Mouse (Mus musculus): ENCODE measurements around the gene Iscu.
A peak's percentile ranks its signal among the peaks of the same experiment; 100 is the strongest.
"Not testable (repeated sequence)": the region's sequence is repeated elsewhere in the genome, so short reads cannot be mapped to it uniquely, and the experiment has no call there.

Iscu gene

DNA sequence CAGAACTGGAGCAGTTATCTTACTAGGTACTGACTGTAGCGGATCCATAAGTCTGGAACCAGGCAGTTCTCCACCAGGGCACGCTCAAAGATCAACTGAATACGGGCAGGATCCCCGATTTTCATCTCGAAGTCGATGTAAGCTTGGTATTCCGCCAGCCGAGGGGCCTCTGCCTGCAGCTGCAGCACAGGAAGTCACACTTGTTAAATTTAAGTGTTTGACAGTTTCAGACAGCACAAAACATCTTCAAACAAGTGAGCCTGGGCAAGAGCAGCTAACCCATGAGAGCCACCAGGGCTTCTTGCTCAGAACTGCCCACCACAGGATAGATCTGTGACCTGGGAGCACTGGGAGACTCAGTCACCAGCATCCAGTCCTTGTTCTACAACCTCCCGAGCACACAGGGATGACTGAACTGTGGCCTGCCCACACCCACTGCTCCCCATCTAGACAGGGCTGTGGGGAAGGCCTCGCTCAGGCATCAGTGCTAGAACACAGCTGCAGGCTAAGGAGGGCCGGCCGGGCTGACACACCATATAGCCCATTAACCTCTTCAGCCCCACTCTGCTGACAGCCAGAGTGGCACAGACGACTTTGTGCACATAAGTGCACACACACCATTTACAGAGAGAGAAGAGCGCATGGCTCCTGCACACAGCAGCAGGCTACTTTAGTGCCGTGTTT is 17.1 kb upstream of the Iscu start:
- no peak for DNase-seq (ENCODE audit: low spot score)

DNA sequence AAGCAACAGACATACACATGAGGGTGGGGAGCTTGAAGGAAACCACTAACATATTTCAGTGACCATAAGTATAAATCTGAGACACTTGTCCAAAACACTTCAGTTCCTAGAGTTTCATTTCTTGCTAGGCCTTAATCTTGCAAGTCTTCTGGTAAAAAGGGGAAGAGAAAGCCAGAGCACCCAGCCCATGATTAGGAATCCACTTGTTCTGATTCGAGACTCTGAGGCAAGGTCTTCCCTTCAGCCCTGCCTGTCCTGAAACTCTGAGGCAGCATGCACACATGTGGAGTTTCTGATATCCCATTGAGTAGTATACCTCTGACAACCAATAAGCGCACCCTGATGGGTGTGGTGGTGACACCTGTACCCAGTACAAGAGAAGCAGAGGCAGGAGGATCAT is 11.0 kb upstream of the Iscu start:
- no peak for DNase-seq (ENCODE audit: low spot score)

DNA sequence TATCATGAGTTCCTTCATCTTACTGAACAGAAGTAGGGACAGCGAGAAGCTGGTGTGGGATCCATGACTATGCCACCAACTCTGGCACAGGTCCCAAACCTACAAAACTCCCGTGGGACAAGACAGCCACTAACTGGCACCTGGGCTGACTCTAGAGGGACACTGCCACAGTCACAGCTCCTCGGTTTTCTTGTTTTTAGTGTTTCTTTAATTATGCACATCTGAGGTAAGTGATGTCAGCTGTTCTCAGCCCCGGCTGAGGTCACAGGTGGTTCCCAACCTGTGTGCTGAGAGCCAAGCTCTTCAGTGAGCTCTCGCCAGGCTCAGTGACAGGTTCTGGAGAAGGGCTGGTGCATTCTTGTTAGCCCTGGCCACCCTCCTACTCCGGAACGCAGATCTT is 8.1 kb upstream of the Iscu start:
- DNase-seq (ENCODE audit: low spot score) = no peak

DNA sequence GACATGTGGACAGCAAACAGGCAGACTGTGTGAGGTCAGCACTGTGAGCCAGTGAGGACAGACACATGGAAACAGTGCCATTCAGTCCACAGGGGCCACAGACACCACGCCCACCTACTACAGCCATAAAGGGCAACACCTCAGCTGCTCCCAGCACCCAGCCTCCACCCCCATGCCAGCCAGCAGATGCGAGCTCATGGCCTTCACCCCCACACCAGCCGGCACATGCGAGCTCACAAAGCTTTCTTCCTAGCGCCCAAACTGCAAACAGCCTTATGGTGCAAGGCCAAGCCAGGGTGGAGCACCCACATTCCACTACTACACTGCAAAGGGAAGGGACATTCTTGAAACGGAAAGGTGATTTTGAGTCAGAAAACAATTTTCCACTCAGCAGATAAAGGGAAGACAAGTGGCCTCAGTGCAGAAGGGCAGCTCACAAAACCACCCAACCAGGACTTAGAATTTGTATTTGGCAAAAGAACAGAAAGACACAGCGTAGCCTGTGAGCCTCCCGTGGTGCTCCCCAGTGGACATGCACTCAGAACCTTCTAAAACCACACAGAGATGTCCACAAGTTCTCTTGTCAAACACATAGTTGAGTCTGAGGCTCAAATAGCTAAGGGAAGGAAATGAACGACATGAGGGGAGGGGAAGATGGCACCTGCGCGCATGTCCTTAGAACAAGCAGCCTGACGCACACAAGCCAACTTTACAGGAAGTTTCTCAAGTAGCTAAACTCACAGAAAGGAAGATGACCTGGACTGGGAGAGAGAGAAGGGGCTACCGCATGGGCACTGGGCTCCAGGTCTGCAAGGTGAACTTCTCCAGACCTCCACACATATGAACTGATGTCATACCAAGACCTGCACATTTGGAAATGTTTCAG is 6.7 kb upstream of the Iscu start:
- no peak for DNase-seq (ENCODE audit: low spot score)

DNA sequence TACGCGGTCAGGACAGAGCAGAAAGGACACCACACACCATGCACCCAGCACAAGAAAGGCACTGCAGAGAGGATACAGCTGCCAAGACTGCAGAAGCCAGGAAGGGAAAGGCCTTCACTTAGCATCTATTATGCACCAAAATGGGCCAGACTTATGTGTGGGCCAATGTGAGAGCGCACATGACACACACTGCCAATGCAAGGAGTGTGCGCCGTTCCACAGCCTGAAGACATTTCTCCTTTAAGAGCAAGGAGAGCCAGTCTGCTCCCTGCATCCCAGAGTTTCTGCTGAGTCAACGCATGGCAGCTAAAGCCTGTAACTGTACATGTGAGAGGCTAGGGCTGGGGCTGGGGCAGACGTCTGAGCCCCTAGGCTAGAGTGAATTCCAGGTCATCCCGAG is 3.7 kb upstream of the Iscu start:
- no peak for DNase-seq (ENCODE audit: low spot score)

DNA sequence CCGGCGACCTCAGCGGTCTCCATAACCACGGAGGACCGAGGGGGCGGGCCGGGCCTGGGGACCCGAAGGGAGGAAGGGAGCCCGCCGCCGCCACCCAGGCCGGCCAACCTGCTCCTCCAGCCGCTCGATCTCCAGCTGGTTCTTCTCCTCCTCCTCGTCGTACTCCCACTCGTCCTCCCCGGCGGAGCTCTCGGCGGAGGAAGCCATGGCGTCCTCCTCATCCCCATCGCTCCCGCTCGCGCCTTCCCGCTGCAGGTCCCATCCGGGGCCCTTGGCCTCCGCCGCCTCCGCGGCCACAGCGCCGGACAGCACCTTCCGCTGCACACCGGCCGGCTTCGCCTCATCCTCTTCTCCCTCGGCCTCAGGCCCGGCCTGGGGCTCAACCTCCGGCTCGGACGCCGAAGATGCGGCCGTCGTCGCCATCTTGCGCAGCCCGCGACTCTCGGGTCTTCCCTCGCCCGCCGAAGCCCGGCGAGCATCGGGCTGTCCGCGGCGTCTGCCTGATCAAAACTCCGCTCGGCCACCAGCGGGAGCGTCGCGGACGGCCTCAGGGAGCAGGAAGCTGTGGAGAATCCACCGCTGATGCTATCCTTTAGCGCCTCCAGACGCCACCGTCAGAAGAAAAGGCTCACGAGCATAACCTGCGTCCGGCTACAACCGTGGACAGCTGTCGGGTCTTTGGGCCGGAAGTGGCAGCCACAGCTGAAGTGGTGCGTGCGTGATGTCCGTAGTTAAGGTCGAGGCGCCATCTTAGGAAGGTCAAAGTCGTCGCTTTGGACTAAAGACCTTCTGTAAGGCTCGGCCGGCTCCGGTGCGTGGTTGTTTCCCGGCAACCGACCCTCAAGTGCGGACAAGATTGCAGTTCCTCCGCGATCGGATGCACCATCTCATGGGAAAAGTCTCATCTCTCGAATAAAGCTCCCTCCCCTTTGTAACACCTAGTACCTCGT is 1.1 kb upstream of the Iscu start:
- DNase-seq (ENCODE audit: low spot score) = peak; percentile 86

DNA sequence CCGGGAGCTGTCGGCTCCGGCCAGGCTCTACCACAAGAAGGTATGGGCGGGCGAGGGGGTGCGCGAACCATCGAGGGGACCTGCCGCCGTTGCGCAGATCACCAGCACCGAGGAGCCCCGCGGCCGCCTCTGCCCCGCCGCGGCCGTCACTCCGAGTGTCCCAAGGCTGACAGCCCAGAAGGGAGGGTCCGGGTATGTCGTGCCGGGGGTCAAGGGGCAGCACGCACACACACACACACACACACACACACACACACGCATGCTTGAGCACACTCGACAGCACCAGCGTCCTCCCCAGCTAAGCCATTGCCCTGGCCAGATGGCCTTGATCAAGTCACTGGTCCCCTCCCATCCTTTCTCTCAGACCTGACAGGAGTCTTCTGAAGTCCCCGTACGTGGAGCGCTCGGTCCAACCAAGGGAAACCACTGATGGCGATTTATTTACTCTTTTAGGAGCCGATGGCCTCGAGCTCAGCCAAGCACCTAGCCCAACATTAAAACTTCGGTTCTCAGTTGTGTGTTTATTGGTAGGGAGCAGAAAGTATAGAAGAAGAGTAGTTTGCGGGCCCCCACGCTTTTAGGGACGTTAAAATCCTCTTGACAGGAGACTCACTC is 464 bp downstream of the Iscu start:
- peak; percentile 37 for DNase-seq (ENCODE audit: low spot score)

DNA sequence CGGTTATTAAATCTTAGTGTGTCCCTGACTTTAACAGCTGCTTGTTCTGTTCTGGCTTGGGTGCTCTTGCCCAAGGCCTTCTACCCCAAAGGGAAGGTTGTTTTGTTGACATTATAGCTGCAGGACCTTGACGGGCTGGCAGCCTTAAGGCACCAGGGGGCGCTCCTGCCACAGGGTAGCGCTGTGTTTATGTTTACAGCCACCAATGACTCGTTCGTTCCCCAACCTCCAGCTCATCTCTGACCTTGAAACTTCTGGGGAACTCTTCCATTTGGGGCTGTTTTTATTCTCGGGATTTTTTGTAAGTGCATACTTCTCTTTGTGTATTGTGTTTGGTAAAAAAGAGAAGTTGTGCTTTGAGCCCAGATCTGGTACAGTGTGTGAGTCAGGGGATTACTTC is 1.1 kb downstream of the Iscu start:
- DNase-seq (ENCODE audit: low spot score) = peak; percentile 89

DNA sequence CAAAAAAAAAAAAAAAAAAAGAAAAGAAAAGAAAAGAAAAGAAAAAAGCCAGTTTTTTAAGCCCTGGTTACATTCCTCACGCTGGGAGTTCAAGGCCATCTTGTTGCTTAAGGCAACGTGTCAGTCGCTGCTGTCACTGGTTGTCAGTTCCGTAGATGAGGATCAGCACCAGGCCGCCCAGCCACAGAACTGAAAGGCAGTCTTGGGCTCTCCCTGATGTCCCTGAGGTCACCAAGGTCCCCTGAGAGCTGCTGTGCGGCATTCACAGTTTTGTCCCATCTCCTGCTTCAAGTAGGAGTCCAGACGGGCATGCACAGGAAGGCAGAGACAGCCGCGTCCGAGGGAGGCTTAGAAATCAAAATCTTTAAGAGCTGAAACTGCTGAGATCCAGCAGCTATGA is 3.0 kb downstream of the Iscu start:
- DNase-seq (ENCODE audit: low spot score) = no peak

DNA sequence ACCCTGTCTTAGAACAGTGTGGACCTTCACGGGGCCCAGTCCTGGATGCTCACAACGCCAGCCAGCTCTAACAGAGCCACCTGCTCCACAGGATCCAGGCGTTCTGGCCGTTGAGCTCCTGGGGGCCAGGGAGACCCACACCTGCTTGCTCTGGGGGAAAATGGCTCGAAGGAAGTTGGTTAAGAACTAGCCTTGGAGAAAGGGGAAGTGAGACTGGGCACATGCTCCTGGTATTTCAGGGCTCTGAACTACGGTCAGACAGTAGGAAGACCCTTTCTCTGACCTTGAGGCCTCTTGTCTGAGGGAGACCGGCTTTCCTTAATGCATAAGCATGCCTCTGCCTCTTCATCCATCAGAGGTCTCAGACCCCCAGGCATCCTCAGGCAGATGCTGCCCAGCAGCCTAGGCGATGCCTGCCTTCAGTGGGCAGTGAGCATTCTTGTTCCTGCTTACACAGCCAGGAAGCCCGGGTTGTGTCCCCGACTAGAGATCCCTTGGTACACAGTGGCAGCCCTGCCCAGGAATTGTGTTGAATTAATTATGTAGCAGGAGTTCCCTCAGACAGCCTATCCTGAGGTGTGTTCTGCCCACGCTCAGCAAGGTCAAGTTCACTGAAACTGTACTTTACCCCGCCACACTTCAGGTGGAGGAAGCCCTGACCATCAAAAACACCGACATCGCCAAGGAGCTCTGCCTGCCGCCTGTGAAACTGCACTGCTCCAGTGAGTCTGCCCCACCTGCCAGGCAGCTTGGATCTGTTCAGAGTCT is 3.8 kb downstream of the Iscu start:
- DNase-seq (ENCODE audit: low spot score) = no peak

DNA sequence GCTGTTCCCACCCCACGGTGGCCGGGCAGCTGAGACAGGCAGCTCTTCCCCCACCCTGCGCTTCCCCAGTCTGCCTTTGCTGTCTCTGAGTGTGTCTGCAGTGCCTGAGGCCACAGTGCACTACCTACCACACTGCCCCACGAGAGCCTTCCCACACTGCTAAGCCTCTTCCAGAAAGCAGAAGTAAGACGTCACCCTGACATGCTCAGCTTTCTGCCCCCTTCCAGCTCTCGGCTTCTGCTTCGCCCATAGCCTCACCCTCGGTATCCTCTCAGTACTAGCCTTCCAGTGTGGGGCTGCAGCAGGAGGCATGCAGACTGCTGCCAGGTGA is 4.3 kb downstream of the Iscu start:
- peak; percentile 16 for DNase-seq (ENCODE audit: low spot score)

DNA sequence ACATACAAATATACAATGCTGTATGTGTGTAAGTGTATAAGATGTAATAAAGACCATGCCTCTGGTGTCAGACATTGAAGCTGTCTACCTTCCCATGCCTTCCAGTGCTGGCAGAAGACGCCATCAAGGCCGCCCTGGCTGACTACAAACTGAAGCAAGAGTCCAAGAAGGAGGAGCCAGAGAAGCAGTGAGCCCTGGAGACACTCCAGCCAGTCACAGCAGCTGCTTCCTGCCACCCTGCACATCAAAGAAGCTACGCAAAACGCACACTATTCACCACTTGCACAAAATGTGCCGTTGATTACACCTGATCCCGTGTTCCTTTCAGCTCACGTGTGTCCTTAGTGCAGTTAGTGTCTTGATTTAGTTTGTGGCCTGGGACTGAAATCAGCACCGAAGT is 5.2 kb downstream of the Iscu start:
- DNase-seq (ENCODE audit: low spot score) = not testable (repeated sequence)

DNA sequence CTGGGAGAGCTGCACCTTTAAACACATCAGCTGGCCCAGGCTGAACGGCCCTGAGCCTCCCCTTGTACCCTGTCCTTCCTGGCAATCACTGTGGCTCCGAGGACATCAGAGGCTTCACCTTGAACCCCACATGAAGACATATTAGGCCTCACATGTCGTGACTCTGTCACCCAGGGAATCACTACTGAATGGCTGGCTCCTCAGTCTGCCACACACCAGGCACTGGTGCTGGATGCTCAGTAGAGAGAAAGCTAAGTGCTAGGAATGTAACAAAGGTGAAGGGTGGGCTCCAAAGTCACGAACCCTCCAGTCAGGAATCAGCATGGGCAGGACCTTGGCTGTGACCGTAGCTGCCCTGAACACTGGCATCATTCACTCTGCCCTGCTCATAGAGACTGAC is 7.0 kb downstream of the Iscu start:
- no peak for DNase-seq (ENCODE audit: low spot score)

DNA sequence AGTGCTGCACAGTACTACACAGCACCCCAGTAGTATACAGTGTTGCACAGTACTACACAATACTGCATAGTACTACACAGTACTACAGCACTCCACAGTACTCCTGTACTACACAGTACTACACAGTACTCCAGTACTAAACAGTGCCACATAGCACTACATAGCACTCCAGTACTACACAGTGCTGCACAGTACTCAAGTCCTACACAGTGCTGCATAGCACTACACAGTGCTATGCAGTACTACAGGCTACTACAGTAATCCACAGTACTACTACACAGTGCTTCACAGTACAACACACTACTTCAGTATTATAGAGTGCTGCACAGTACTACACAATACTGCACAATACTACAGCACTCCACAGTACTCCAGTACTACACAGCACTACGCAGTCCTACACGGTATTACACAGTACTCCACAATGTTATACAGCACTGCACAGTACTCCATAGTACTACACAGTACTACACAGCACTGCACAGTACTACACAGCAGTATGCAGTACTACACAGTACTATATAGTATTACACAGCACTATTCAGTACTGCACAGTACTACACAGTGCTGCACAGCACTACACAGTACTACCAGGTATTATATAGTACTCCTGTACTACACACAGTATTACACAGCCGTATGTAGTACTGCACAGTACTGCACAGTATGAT is 7.7 kb downstream of the Iscu start:
- DNase-seq (ENCODE audit: low spot score) = no peak

DNA sequence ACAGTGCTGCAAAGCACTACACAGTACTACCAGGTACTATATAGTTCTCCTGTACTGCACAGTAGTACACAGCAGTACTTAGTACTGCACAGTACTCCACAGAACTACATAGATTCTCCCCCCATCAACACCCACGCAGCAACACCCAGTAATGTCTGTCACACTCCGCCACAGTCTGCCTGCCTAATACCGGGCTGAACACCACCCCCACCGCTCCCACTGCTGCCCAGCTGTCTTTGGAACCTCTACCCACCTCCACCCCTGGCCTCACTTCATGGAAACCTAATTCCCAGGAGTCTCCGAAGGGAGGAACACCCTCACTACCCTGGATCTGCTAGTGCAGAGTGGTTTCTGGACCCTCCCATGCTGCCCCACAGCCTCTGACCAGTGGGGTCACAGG is 8.2 kb downstream of the Iscu start:
- DNase-seq (ENCODE audit: low spot score) = no peak

DNA sequence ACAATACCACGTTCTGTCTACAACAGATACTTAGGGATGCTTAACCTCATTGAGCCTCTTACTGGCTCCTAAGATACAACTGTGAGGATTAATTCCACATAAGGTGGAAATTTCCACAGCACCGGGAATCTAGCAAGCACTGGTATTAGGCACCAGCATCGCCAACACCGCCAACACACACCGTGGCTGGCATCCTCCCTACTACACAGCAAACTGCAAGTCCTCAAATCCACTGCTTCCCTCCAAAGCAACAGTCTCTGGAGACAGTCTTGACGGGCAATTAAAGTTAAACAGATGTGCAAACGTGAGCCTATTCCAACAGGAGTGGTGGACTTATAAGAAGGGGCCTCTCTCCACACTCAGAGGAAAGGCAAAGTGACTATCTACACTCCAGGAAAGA is 8.7 kb downstream of the Iscu start:
- no peak for DNase-seq (ENCODE audit: low spot score)

DNA sequence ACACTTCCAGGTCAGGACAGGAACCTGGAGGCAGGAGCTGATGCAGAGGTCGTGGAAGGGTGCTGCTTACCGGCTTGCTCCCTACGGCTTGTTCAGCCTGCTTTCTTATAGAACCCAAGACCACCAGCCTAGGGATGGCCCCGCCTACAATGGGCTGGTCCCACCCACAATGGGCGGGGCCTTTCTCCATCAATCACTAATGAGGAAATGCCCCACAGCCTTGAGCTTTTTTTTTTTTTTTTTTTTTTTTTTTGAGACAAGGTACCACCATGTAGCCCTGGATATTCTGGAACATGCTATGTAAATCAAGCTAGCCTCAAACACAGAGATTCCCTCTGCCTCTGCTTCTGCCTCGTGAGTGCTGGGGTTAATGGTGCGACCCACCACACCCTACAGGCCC is 9.3 kb downstream of the Iscu start:
- no peak for DNase-seq (ENCODE audit: low spot score)

DNA sequence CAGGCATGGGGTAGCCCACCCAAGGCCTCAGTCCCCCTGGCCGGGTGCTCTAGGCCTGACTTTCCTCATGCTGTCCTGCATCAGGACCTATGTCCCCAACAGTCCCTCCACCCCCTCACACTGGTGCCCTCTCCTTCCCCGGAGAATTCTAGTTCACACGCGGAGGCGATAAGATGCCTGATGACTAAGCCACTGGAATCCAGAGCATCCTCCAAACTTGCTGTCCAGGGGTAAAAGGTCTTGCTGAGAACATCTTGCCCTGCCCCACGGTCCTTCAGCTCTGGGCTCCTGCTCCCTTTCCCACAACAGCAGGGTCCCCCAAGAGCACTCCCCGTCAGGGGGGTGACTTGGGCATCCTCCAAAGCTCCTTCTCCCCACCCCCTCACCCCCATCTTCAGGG is 10.1 kb downstream of the Iscu start:
- DNase-seq (ENCODE audit: low spot score) = no peak

DNA sequence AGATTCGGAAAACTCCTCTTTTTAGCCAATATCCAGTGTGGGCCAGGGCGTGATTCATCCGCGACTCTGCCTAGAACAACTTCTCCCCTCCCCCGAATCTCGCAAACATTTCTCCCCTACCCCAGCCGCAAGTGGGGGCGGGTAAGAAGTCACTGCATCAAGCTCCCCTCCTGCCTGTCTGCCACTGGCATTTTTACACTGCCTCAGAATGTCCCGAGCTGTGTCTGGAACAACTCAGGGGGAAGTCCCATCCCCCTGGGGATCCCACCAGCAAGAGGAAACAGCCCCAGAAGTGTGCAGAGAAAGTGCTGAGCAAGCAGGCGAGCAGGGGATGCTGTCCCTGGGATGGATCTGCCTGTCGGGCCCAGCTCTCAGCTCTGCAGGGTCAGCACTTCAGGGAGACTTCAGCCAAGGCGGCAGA is 11.0 kb downstream of the Iscu start:
- no peak for DNase-seq (ENCODE audit: low spot score)

DNA sequence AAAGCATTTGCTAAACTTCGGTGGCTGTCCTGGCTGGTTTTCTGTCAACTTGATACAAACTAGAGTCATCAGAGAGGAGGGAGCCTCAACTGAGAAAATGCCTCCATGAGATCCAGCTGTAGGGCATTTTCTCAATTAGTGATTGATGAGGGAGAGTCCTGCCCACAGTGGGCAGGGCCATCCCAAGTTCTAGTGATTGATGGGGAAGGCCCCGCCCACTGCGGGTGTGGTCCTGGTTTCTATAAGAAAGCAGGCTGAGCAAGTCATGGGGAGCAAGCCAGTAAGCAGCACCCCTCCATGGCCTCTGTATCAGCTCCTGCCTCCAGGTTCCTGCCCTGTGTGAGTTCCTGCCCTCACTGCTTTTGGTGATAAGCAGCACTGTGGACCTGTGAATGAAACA is 11.6 kb downstream of the Iscu start:
- not testable (repeated sequence) for DNase-seq (ENCODE audit: low spot score)

DNA sequence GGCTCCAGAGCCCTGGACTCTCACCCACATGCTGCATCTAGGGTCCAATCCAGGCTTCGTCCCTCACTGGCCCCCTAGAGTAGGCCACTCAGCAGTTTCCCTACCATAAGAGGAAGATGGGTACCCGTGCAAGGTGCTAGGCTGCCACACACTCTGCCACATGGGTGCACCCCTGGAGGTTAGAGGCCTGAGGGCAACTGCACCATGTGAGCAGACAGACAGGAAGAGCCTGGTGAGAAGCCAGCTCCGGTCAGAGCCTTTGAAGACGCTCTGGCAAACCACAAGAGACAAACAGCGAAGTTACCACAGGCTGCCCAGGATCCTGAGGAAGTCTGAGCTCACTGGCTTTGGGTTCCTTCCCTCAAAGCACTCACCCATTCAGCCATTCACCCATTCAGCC is 14.4 kb downstream of the Iscu start:
- no peak for DNase-seq (ENCODE audit: low spot score)

Measured in spleen, adult 12 weeks (tissue).